Mouse (Mus musculus) liver, postnatal 0 days (tissue): ENCODE measurements around the gene Nr6a1.

ENCODE experiments used
- CTCF ChIP-seq: sonication (generic); IDR thresholded peaks from 2 replicates; pipeline ENCODE4 v1.5.1; 2016; ENCODE audit warnings: antibody characterized with exemption, low read depth
- EP300 ChIP-seq: IDR thresholded peaks from 2 replicates; pipeline ENCODE4 v1.6.1; 2016; ENCODE audit warnings: antibody characterized with exemption, low read depth, mild to moderate bottlenecking

DNA sequence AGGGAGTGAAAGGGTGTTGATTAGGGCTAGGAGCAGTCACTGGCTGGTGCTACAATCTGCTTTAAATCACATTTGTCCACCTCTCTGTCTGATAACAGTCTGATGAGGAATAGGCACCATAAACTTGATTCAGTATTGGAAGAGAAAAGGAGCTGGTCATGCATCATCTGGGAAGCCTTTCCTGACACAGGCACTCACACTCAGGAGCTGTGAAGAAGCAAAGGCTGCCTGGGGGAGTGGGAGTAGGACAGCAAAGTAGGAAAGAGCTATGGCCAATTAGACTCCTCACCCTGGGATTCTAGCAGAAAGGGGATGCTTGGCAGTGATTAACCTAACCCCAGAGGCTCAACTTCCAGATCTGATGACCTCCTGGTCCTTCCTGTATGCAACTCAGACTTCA is 191.7 kb downstream of the Nr6a1 start:
- TF ChIP-seq CTCF (no peak), EP300 (no peak)
